In the genomic region with DNA sequence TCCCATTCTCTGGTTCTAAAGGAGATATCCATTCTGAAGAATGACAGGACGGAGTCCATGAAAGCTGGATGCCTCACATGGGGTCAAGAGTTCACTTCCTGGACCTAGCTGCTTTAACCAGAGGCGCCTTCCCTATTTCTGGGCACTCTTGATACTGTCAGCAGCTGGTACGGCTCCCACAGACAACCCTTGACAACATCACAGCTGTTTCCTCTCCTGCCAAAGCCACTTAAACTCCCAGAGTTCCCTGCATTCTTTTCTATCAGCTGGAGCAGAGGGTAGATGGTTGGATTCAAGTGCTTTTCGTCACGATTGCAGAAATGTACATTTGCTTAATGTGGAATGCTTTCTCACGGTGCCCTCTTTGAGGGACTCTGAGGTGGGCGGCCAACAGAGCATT, we compare ENCODE assay signal across 9 mouse cellular contexts.
DNase-seq lines count a peak whose midpoint lies in the region; ATAC-seq lines count a peak whose summit lies in the region.
"Had no signal": no experiment of that assay in that cellular context is flagged by ENCODE, and none has a peak within 500 bp of the region (broad histone marks: within the 10 kb centered on the region; RNA-seq: fewer than 3 reads in every experiment).

No protein-coding gene starts in this region.

- H3K4me1 ChIP-seq in embryonic facial prominence, embryonic 10.5 days = peaks cover 9% of the 10 kb centered on the region
- H3K4me1 ChIP-seq in heart, embryonic 12.5 days (replicated peaks) = peaks cover 60% of the 10 kb centered on the region
- H3K4me1 ChIP-seq in kidney, embryonic 15.5 days = peaks cover 21% of the 10 kb centered on the region
- no peaks in the 10 kb centered on the region for H3K4me1 ChIP-seq in hindbrain, embryonic 12.5 days
- H3K4me1 ChIP-seq: embryonic facial prominence, embryonic 13.5 days; neural tube, embryonic 13.5 days had no signal

- H3K36me3 ChIP-seq in embryonic facial prominence, embryonic 10.5 days (replicated peaks) = no peaks in the 10 kb centered on the region
- H3K36me3 ChIP-seq in heart, embryonic 12.5 days = no peaks in the 10 kb centered on the region
- H3K36me3 ChIP-seq in kidney, embryonic 15.5 days = no peaks in the 10 kb centered on the region
- no peaks in the 10 kb centered on the region for H3K36me3 ChIP-seq in hindbrain, embryonic 12.5 days
- H3K36me3 ChIP-seq: embryonic facial prominence, embryonic 13.5 days; neural tube, embryonic 13.5 days had no signal

- H3K9ac ChIP-seq in heart, embryonic 12.5 days = no peak overlapping the region
- no peak overlapping the region for H3K9ac ChIP-seq in kidney, embryonic 15.5 days
- H3K9ac ChIP-seq in hindbrain, embryonic 12.5 days = no peak overlapping the region
- H3K9ac ChIP-seq: embryonic facial prominence, embryonic 13.5 days; neural tube, embryonic 13.5 days had no signal

- no peak overlapping the region for H3K27ac ChIP-seq in embryonic facial prominence, embryonic 10.5 days (replicated peaks)
- peak overlapping the region; percentile 88 for H3K27ac ChIP-seq in heart, embryonic 12.5 days (ENCODE audit: poor library complexity, severe bottlenecking)
- peak overlapping the region; percentile 75 for H3K27ac ChIP-seq in kidney, embryonic 15.5 days
- no peak overlapping the region for H3K27ac ChIP-seq in hindbrain, embryonic 12.5 days
- H3K27ac ChIP-seq: embryonic facial prominence, embryonic 13.5 days; neural tube, embryonic 13.5 days had no signal

- ATAC-seq in heart, embryonic 12.5 days (ENCODE audit: insufficient number of reproducible peaks, low FRiP score) = peak; percentile 90
- ATAC-seq in kidney, embryonic 15.5 days (replicated peaks; ENCODE audit: low FRiP score) = peak; percentile 80
- ATAC-seq in hindbrain, embryonic 12.5 days (ENCODE audit: low FRiP score) = no peak
- no peak for ATAC-seq in erythroid progenitor cell, adult 5-6 weeks (replicated peaks; ENCODE audit: low FRiP score, poor library complexity, severe bottlenecking)

- H3K9me3 ChIP-seq in embryonic facial prominence, embryonic 10.5 days = no peaks in the 10 kb centered on the region
- H3K9me3 ChIP-seq in heart, embryonic 12.5 days (replicated peaks) = no peaks in the 10 kb centered on the region
- no peaks in the 10 kb centered on the region for H3K9me3 ChIP-seq in kidney, embryonic 15.5 days (replicated peaks)
- H3K9me3 ChIP-seq in hindbrain, embryonic 12.5 days (replicated peaks) = no peaks in the 10 kb centered on the region
- H3K9me3 ChIP-seq: embryonic facial prominence, embryonic 13.5 days; neural tube, embryonic 13.5 days had no signal

- 63% methylated on average over 7 of the region's 7 CpGs for WGBS in embryonic facial prominence, embryonic 10.5 days
- WGBS in heart, embryonic 12.5 days = 5% methylated on average over 7 of the region's 7 CpGs
- 28% methylated on average over 7 of the region's 7 CpGs for WGBS in kidney, embryonic 15.5 days
- 70% methylated on average over 7 of the region's 7 CpGs for WGBS in hindbrain, embryonic 12.5 days

- peak; percentile 26 for DNase-seq in embryonic facial prominence, embryonic 10.5 days (ENCODE audit: low spot score)
- peak; percentile 83 for DNase-seq in lung, postnatal 36 days
- no peak for DNase-seq in c-Kit-positive CD71-positive TER-119-positive erythroid progenitor cells, embryonic 14.5 days (ENCODE audit: low spot score)

- H3K4me2 ChIP-seq in heart, embryonic 12.5 days = peak overlapping the region; percentile 50
- H3K4me2 ChIP-seq in kidney, embryonic 15.5 days = no peak overlapping the region
- no peak overlapping the region for H3K4me2 ChIP-seq in hindbrain, embryonic 12.5 days (replicated peaks)
- H3K4me2 ChIP-seq: embryonic facial prominence, embryonic 13.5 days; neural tube, embryonic 13.5 days had no signal

- no peak overlapping the region for H3K4me3 ChIP-seq in embryonic facial prominence, embryonic 10.5 days
- H3K4me3 ChIP-seq in heart, embryonic 12.5 days = no peak overlapping the region
- H3K4me3 ChIP-seq in kidney, embryonic 15.5 days (replicated peaks) = no peak overlapping the region
- H3K4me3 ChIP-seq in hindbrain, embryonic 12.5 days = no peak overlapping the region
- H3K4me3 ChIP-seq: embryonic facial prominence, embryonic 13.5 days; neural tube, embryonic 13.5 days had no signal

- no peaks in the 10 kb centered on the region for H3K27me3 ChIP-seq in embryonic facial prominence, embryonic 10.5 days (replicated peaks; ENCODE audit: low read depth, poor library complexity, severe bottlenecking)
- H3K27me3 ChIP-seq in heart, embryonic 12.5 days (replicated peaks) = no peaks in the 10 kb centered on the region
- H3K27me3 ChIP-seq in kidney, embryonic 15.5 days = no peaks in the 10 kb centered on the region
- no peaks in the 10 kb centered on the region for H3K27me3 ChIP-seq in hindbrain, embryonic 12.5 days
- H3K27me3 ChIP-seq: embryonic facial prominence, embryonic 13.5 days; neural tube, embryonic 13.5 days had no signal

Comparison
In these comparisons a context has a peak if more than half of its experiments do, and no peak if none do; other contexts are left out.
1. H3K27ac ChIP-seq: peak in heart, embryonic 12.5 days (single experiment) and kidney, embryonic 15.5 days (single experiment); none in embryonic facial prominence, embryonic 10.5 days (single experiment) and hindbrain, embryonic 12.5 days (single experiment).
2. ATAC-seq: peak in heart, embryonic 12.5 days (single experiment) and kidney, embryonic 15.5 days (single experiment); none in hindbrain, embryonic 12.5 days (single experiment) and erythroid progenitor cell, adult 5-6 weeks (single experiment).